Mouse (Mus musculus) lung, adult 2 months (tissue): ENCODE data around the gene Mpi.

Experiments used
- CTCF ChIP-seq: fragments of 200-500 bp; IDR thresholded peaks from 2 replicates; pipeline ENCODE4 v1.5.1; 2011; ENCODE audit warnings: mild to moderate bottlenecking, low read length, control low read depth; ENCODE audit not compliant: insufficient read depth
- POLR2A ChIP-seq: fragments of 200-500 bp; IDR thresholded peaks from 2 replicates; pipeline ENCODE4 v1.6.1; 2011; ENCODE audit warnings: low read depth, mild to moderate bottlenecking, control low read depth, low read length, borderline replicate concordance; ENCODE audit errors: extremely low read depth

DNA sequence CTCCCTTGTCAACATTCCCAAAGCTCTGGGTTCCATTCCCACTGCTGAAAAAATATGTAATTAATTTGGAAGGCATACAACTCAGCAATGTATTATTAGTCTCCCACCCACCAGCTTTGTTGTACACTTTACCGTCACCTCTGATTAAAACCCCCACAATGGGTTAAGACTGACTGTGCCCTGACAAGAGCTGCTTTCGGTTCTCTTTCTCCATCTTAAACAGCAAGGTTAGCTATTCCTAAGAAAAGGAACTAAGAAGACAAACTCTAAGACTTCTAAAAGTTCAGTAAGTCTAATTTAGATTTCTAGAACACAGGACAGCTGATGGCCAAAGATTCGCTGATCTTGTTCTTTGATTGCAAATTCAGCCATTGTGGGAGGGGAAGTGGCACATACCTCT lies 4.7 kb upstream of the Mpi start:
- no peak for TF ChIP-seq POLR2A
- TF ChIP-seq CTCF, result no peak
